Mouse (Mus musculus) CH12.LX (cell line): ENCODE results near the gene Rgs14. TPM values are rescaled to one million over a fixed set of nuclear protein-coding genes. Genes with fewer than 3 reads are reported as not detected.
A peak's percentile ranks its signal among the peaks of the same experiment; 100 is the strongest.

Experiments
- DNase-seq: peaks from one replicate; pipeline ENCODE4 v3.0.0-alpha.2; 2013; ENCODE audit errors: extremely low read depth
- H3K27ac ChIP-seq: 2 replicates; pipeline ENCODE4 v1.5.1; 2012; ENCODE audit warnings: low read depth, mild to moderate bottlenecking, control low read depth, moderate library complexity; ENCODE audit not compliant: insufficient read depth
- H3K27me3 ChIP-seq: replicated peaks from 2 replicates; pipeline ENCODE3; 2012; ENCODE audit warnings: inconsistent platforms
- H3K36me3 ChIP-seq, 2 experiments: replicated peaks in 1 of 2; 2 replicates each; pipeline versions ENCODE3 to v1.6.1; 2012; ENCODE audit warnings: inconsistent platforms in 1 of 2, low read length in 1 of 2, mild to moderate bottlenecking in 1 of 2, mixed read lengths in 1 of 2, moderate library complexity in 1 of 2; ENCODE audit not compliant: control insufficient read depth in 1 of 2, insufficient read depth in 1 of 2
- H3K4me1 ChIP-seq, 2 experiments: 2 replicates each; pipeline ENCODE4 v1.6.1; 2012; ENCODE audit warnings: inconsistent platforms in 1 of 2, moderate library complexity in 1 of 2; ENCODE audit not compliant: insufficient read depth in 2 of 2, control insufficient read depth in 1 of 2
- H3K4me2 ChIP-seq: 2 replicates; pipeline ENCODE4 v1.6.1; 2012; ENCODE audit warnings: low read depth, mild to moderate bottlenecking, control low read depth; ENCODE audit not compliant: poor library complexity, insufficient read depth, severe bottlenecking
- H3K4me3 ChIP-seq, 3 experiments: fragments of 150-350 bp in 1 of 3; sonication (generic) in 1 of 3; replicated peaks in 1 of 3; 2 replicates each; pipeline versions ENCODE3 to v1.5.1; 2011 to 2012; ENCODE audit warnings: low read depth in 2 of 3, low read length in 2 of 3, mild to moderate bottlenecking in 2 of 3, moderate library complexity in 2 of 3, control low read depth in 1 of 3, improper control_type of control experiment in 1 of 3, inconsistent platforms in 1 of 3, mixed read lengths in 1 of 3; ENCODE audit not compliant: poor library complexity in 1 of 3
- H3K79me2 ChIP-seq: replicated peaks from 2 replicates; pipeline ENCODE4 v1.6.1; 2012; ENCODE audit warnings: mild to moderate bottlenecking, moderate library complexity; ENCODE audit not compliant: control insufficient read depth, poor library complexity, insufficient read depth, severe bottlenecking; ENCODE audit errors: extremely low read depth
- H3K9ac ChIP-seq: 2 replicates; pipeline ENCODE4 v1.6.1; 2012; ENCODE audit warnings: low read depth, mild to moderate bottlenecking, control low read depth, moderate library complexity; ENCODE audit not compliant: insufficient read depth
- H3K9me3 ChIP-seq: replicated peaks from 2 replicates; pipeline ENCODE3; 2012; ENCODE audit warnings: low read length, inconsistent platforms, mixed read lengths
- BHLHE40 ChIP-seq: IDR thresholded peaks from 2 replicates; pipeline ENCODE4 v1.6.1; 2011; ENCODE audit warnings: mild to moderate bottlenecking, low read depth, low read length, improper control_type of control experiment
- CHD1 ChIP-seq: IDR thresholded peaks from 2 replicates; pipeline ENCODE4 v1.6.1; 2012; ENCODE audit warnings: low read depth, low read length, improper control_type of control experiment, inconsistent platforms
- CHD2 ChIP-seq: IDR thresholded peaks from 2 replicates; pipeline ENCODE4 v1.6.1; 2011; ENCODE audit warnings: low read length, improper control_type of control experiment
- CTCF ChIP-seq, 2 experiments: IDR thresholded peaks in 1 of 2; conservative IDR thresholded peaks in 1 of 2; 2 replicates each; pipeline ENCODE4 v1.5.1; 2011 to 2012; ENCODE audit warnings: low read depth in 2 of 2, low read length in 2 of 2, improper control_type of control experiment in 1 of 2, inconsistent platforms in 1 of 2, mild to moderate bottlenecking in 1 of 2, moderate library complexity in 1 of 2
- E2F4 ChIP-seq: IDR thresholded peaks from 2 replicates; pipeline ENCODE4 v1.6.1; 2011; ENCODE audit warnings: low read depth, low read length, improper control_type of control experiment; ENCODE audit not compliant: insufficient replicate concordance
- ELF1 ChIP-seq: IDR thresholded peaks from 2 replicates; pipeline ENCODE4 v1.6.1; 2014; ENCODE audit warnings: low read depth, mild to moderate bottlenecking, inconsistent platforms, low read length, improper control_type of control experiment
- EP300 ChIP-seq: IDR thresholded peaks from 2 replicates; pipeline ENCODE4 v1.6.1; 2011; ENCODE audit warnings: low read length, improper control_type of control experiment
- ETS1 ChIP-seq: conservative IDR thresholded peaks from 2 replicates; pipeline ENCODE4 v1.6.1; 2012; ENCODE audit warnings: low read depth, mild to moderate bottlenecking, inconsistent platforms, low read length, improper control_type of control experiment, moderate library complexity
- GABPA ChIP-seq: IDR thresholded peaks from 2 replicates; pipeline ENCODE4 v1.6.1; 2012; ENCODE audit warnings: low read depth, low read length, improper control_type of control experiment, inconsistent platforms; ENCODE audit not compliant: insufficient replicate concordance
- HCFC1 ChIP-seq: IDR thresholded peaks from 2 replicates; pipeline ENCODE4 v1.6.1; 2012; ENCODE audit warnings: low read depth, mild to moderate bottlenecking, inconsistent platforms, low read length, improper control_type of control experiment
- IRF4 ChIP-seq: IDR thresholded peaks from 2 replicates; pipeline ENCODE4 v1.6.1; 2014; ENCODE audit warnings: low read depth, mild to moderate bottlenecking, inconsistent platforms, low read length, improper control_type of control experiment
- JUN ChIP-seq: IDR thresholded peaks from 2 replicates; pipeline ENCODE4 v1.6.1; 2011; ENCODE audit warnings: low read depth, mild to moderate bottlenecking, low read length, improper control_type of control experiment, moderate library complexity; ENCODE audit not compliant: insufficient read depth
- KAT2A ChIP-seq: IDR thresholded peaks from 2 replicates; pipeline ENCODE4 v1.6.1; 2012; ENCODE audit warnings: low read length, improper control_type of control experiment, inconsistent platforms; ENCODE audit not compliant: insufficient replicate concordance
- MAFK ChIP-seq: IDR thresholded peaks from 2 replicates; pipeline ENCODE4 v1.6.1; 2011; ENCODE audit warnings: low read length, improper control_type of control experiment; ENCODE audit not compliant: insufficient replicate concordance
- MAX ChIP-seq: IDR thresholded peaks from 2 replicates; pipeline ENCODE4 v1.6.1; 2011; ENCODE audit warnings: low read length, improper control_type of control experiment
- MAZ ChIP-seq: IDR thresholded peaks from 2 replicates; pipeline ENCODE4 v1.6.1; 2012; ENCODE audit warnings: low read depth, mild to moderate bottlenecking, inconsistent platforms, low read length, improper control_type of control experiment, moderate library complexity
- MEF2A ChIP-seq: IDR thresholded peaks from 2 replicates; pipeline ENCODE4 v1.6.1; 2014; ENCODE audit warnings: low read depth, mild to moderate bottlenecking, inconsistent platforms, low read length, improper control_type of control experiment, borderline replicate concordance
- MYC ChIP-seq: IDR thresholded peaks from 2 replicates; pipeline ENCODE4 v1.6.1; 2011; ENCODE audit warnings: low read depth, mild to moderate bottlenecking, improper control_type of control experiment, low read length
- NELFE ChIP-seq: IDR thresholded peaks from 2 replicates; pipeline ENCODE4 v1.6.1; 2011; ENCODE audit warnings: low read depth, low read length, improper control_type of control experiment
- NRF1 ChIP-seq: IDR thresholded peaks from 2 replicates; pipeline ENCODE4 v1.6.1; 2014; ENCODE audit warnings: low read depth, mild to moderate bottlenecking, inconsistent platforms, low read length, improper control_type of control experiment, moderate library complexity
- PAX5 ChIP-seq: IDR thresholded peaks from 2 replicates; pipeline ENCODE4 v1.6.1; 2012; ENCODE audit warnings: low read length, inconsistent platforms, mixed read lengths
- POLR2A ChIP-seq: IDR thresholded peaks from 2 replicates; pipeline ENCODE4 v1.6.1; 2011; ENCODE audit warnings: low read depth, mild to moderate bottlenecking, improper control_type of control experiment, low read length
- POLR2AphosphoS2 ChIP-seq: IDR thresholded peaks from 2 replicates; pipeline ENCODE4 v1.6.1; 2011; ENCODE audit warnings: low read depth, low read length, improper control_type of control experiment
- SIN3A ChIP-seq: IDR thresholded peaks from 2 replicates; pipeline ENCODE4 v1.6.1; 2012; ENCODE audit warnings: low read length, improper control_type of control experiment, inconsistent platforms
- SMC3 ChIP-seq: IDR thresholded peaks from 2 replicates; pipeline ENCODE4 v1.6.1; 2011; ENCODE audit warnings: low read depth, low read length, improper control_type of control experiment
- TBP ChIP-seq: conservative IDR thresholded peaks from 2 replicates; pipeline ENCODE4 v1.6.1; 2011; ENCODE audit warnings: low read depth, low read length, improper control_type of control experiment
- TCF12 ChIP-seq: IDR thresholded peaks from 2 replicates; pipeline ENCODE4 v1.6.1; 2014; ENCODE audit warnings: low read depth, mild to moderate bottlenecking, inconsistent platforms, low read length, improper control_type of control experiment
- UBTF ChIP-seq: IDR thresholded peaks from 2 replicates; pipeline ENCODE4 v1.6.1; 2012; ENCODE audit warnings: low read depth, mild to moderate bottlenecking, inconsistent platforms, low read length, improper control_type of control experiment, moderate library complexity
- ZMIZ1 ChIP-seq: IDR thresholded peaks from 2 replicates; pipeline ENCODE4 v1.6.1; 2012; ENCODE audit warnings: low read depth, mild to moderate bottlenecking, inconsistent platforms, low read length, improper control_type of control experiment
- ZNF384 ChIP-seq: IDR thresholded peaks from 2 replicates; pipeline ENCODE4 v1.6.1; 2012; ENCODE audit warnings: low read depth, low read length, improper control_type of control experiment, inconsistent platforms
- dilution Hi-C: fragments of 300-500 bp; cut with MboI; formaldehyde crosslinking; loops from 2 replicates; pipeline ENCODE4 v1.14.3; 2020; ENCODE audit warnings: low sequenced_read_pairs; ENCODE audit not compliant: extremely low pct_unique_long_range_greater_than_20kb, extremely low pct_ligation_motif_present
- in situ Hi-C: fragments of 300-500 bp; cut with MboI; formaldehyde crosslinking; loops from 3 replicates; pipeline ENCODE4 v1.14.3; 2019; ENCODE audit warnings: low sequenced_read_pairs, low pct_ligation_motif_present, low pct_unique_long_range_greater_than_20kb, mixed read lengths
- polyA plus RNA-seq: library from polyadenylated mRNA; unstranded; fragments of >175 nt; gene quantifications from 2 replicates; pipeline ENCODE4 v1.2.1, GENCODE M21; 2012; ENCODE audit warnings: low read depth; ENCODE audit not compliant: insufficient read length
- total RNA-seq, 2 experiments: library from RNA; depleted of rRNA; stranded (reverse); fragments of 300-350 nt in 1 of 2; fragments of >200 nt in 1 of 2; gene quantifications; 2 replicates each; pipeline ENCODE4 v1.2.3; 2012 to 2014

Gene Rgs14
- total and polyA plus RNA-seq, 3 experiments: 6.3 to 8.0 (median 7.6) TPM

- Histone ChIP-seq H3K27ac (no peak within 1 kb of the TSS), H3K9ac (no peak within 1 kb of the TSS), H3K4me2 (no peak within 1 kb of the TSS), H3K79me2 (no peaks in the 10 kb centered on the region)
- no peak for DNase-seq
- TF ChIP-seq POLR2AphosphoS2: no peak
- TF ChIP-seq CHD1: no peak
- TF ChIP-seq MAZ: no peak
- no peak for TF ChIP-seq ZNF384
- TF ChIP-seq NELFE: no peak
- no peak for TF ChIP-seq POLR2A
- no peak for TF ChIP-seq MAFK
- TF ChIP-seq SIN3A: no peak
- no peak for TF ChIP-seq TCF12
- TF ChIP-seq MAX: no peak
- TF ChIP-seq ZMIZ1: no peak
- no peak for TF ChIP-seq CHD2
- TF ChIP-seq CTCF (conservative IDR thresholded peaks at IDR 0.05 in 1 of 2, IDR thresholded peaks at IDR 0.05 in 1 of 2; ENCODE audit: low read depth in 2 of 2, low read length in 2 of 2): no peak
- TF ChIP-seq, all 38 proteins: peak for 0
- H3K4me3 ChIP-seq: no peak within 1 kb of the TSS
- no peaks in the 10 kb centered on the region for H3K36me3 ChIP-seq
- in situ Hi-C loops: no loop called here
- H3K9me3 ChIP-seq: no peaks in the 10 kb centered on the region
- dilution Hi-C loops: no loop called here
- peaks cover 35% of the 10 kb centered on the region for H3K27me3 ChIP-seq
- peaks cover 3 to 10% of the 10 kb centered on the region in 2 experiments for H3K4me1 ChIP-seq
Measured at GRCm38 (mm10) chr13:55414743-55415380, 45.3 kb downstream of the Rgs14 start, which contains the start of gene Pfn3. Gene Pfn3 (minus strand): TSS chr13:55415232.

- Histone ChIP-seq H3K9ac (no peak overlapping the region), H3K9me3 (peaks cover 5% of the 10 kb centered on the region), H3K4me3 (no peak overlapping the region), H3K4me1 (peaks cover 10 to 19% of the 10 kb centered on the region in 2 experiments), H3K4me2 (no peak overlapping the region; the same call in 1 of the 2 replicates), H3K79me2 (no peaks in the 10 kb centered on the region), H3K36me3 (no peaks in the 10 kb centered on the region), H3K27ac (no peak overlapping the region), H3K27me3 (peaks cover 44% of the 10 kb centered on the region)
- dilution Hi-C loops: no loop called here
- peak; percentile 80 for DNase-seq
- in situ Hi-C loops: no loop called here
- TF ChIP-seq SMC3: peak; percentile 97
- TF ChIP-seq BHLHE40: peak; percentile 66
- TF ChIP-seq ZMIZ1: no peak
- peak; percentile 87 for TF ChIP-seq SIN3A
- no peak for TF ChIP-seq JUN
- TF ChIP-seq KAT2A: no peak
- no peak for TF ChIP-seq POLR2AphosphoS2
- 0 out of 2 replicates have a peak, but pooled peaks have one; percentile 29 for TF ChIP-seq NRF1
- peak; percentile 40 to 94; a peak in 2 of 4 replicates for TF ChIP-seq CTCF (conservative IDR thresholded peaks at IDR 0.05 in 1 of 2, IDR thresholded peaks at IDR 0.05 in 1 of 2; ENCODE audit: low read depth in 2 of 2, low read length in 2 of 2)
- TF ChIP-seq CHD1: no peak
- no peak for TF ChIP-seq TBP
- no peak for TF ChIP-seq PAX5
- TF ChIP-seq UBTF: no peak
- TF ChIP-seq CHD2: no peak
- TF ChIP-seq MEF2A: 0 out of 2 replicates have a peak, but pooled peaks have one; percentile 30
- 0 out of 2 replicates have a peak, but pooled peaks have one; percentile 26 for TF ChIP-seq TCF12
- no peak for TF ChIP-seq POLR2A
- peak; percentile 98 for TF ChIP-seq MYC
- TF ChIP-seq ELF1: peak; percentile 27; the same call in 1 of the 2 replicates
- peak; percentile 29; the same call in 1 of the 2 replicates for TF ChIP-seq ETS1
- peak; percentile 99 for TF ChIP-seq MAX
- TF ChIP-seq HCFC1: no peak
- no peak for TF ChIP-seq ZNF384
- no peak for TF ChIP-seq E2F4
- no peak for TF ChIP-seq EP300
- TF ChIP-seq IRF4: peak; percentile 57; the same call in 1 of the 2 replicates
- peak; percentile 59; the same call in 1 of the 2 replicates for TF ChIP-seq NELFE
- no peak for TF ChIP-seq GABPA
Measured at GRCm38 (mm10) chr13:55418004-55418403, 48.5 kb downstream of the Rgs14 start.
